Mouse (Mus musculus) splenic B cell, adult 2 months (primary cell): ENCODE results near the gene Ahsg.
A peak's percentile ranks its signal among the peaks of the same experiment; 100 is the strongest.

Source experiments
- DNase-seq: peaks from one replicate; pipeline ENCODE4 v3.0.0-alpha.2; 2011; ENCODE audit warnings: low read depth, low spot score
- H3K27me3 ChIP-seq: 2 replicates; pipeline ENCODE4 v1.6.1; 2012; ENCODE audit warnings: mild to moderate bottlenecking, low read length, moderate library complexity, mixed read lengths; ENCODE audit not compliant: control insufficient read depth, poor library complexity, insufficient read depth, severe bottlenecking
- H3K36me3 ChIP-seq: 2 replicates; pipeline ENCODE4 v1.6.1; 2012; ENCODE audit warnings: mild to moderate bottlenecking, low read length, moderate library complexity, mixed read lengths; ENCODE audit not compliant: control insufficient read depth, poor library complexity, insufficient read depth, severe bottlenecking

The Ahsg gene

GRCm38 (mm10) chr16:22901326-22901725, 10.2 kb downstream of the Ahsg start:
- no peak for DNase-seq
- H3K27me3 ChIP-seq: no peaks in the 10 kb centered on the region
- no peaks in the 10 kb centered on the region for H3K36me3 ChIP-seq

- H3K27me3 ChIP-seq: no peaks in the 10 kb centered on the region
- no peak for DNase-seq
Observed at GRCm38 (mm10) chr16:22909290-22909689, 18.2 kb downstream of the Ahsg start.

GRCm38 (mm10) chr16:22911986-22912385, 20.9 kb downstream of the Ahsg start:
- no peak for DNase-seq
- H3K36me3 ChIP-seq: no peaks in the 10 kb centered on the region

More at GRCm38 (mm10) chr16:22909290-22909689, 18.2 kb downstream of the Ahsg start:
- no peaks in the 10 kb centered on the region for H3K36me3 ChIP-seq

GRCm38 (mm10) chr16:22912886-22913285, 21.8 kb downstream of the Ahsg start:
- no peak for DNase-seq
- Histone ChIP-seq H3K27me3 (no peaks in the 10 kb centered on the region), H3K36me3 (no peaks in the 10 kb centered on the region)

More at GRCm38 (mm10) chr16:22911986-22912385, 20.9 kb downstream of the Ahsg start:
- no peaks in the 10 kb centered on the region for H3K27me3 ChIP-seq

GRCm38 (mm10) chr16:22914276-22914675, 23.2 kb downstream of the Ahsg start:
- no peak for DNase-seq
- Histone ChIP-seq H3K27me3 (no peaks in the 10 kb centered on the region), H3K36me3 (no peaks in the 10 kb centered on the region)

GRCm38 (mm10) chr16:22918034-22918433, 27.0 kb downstream of the Ahsg start, which contains the start of gene Fetub:
TSS of gene Fetub (plus strand) at chr16:22918334.
- no peaks in the 10 kb centered on the region for H3K36me3 ChIP-seq
- no peak for DNase-seq

DNA sequence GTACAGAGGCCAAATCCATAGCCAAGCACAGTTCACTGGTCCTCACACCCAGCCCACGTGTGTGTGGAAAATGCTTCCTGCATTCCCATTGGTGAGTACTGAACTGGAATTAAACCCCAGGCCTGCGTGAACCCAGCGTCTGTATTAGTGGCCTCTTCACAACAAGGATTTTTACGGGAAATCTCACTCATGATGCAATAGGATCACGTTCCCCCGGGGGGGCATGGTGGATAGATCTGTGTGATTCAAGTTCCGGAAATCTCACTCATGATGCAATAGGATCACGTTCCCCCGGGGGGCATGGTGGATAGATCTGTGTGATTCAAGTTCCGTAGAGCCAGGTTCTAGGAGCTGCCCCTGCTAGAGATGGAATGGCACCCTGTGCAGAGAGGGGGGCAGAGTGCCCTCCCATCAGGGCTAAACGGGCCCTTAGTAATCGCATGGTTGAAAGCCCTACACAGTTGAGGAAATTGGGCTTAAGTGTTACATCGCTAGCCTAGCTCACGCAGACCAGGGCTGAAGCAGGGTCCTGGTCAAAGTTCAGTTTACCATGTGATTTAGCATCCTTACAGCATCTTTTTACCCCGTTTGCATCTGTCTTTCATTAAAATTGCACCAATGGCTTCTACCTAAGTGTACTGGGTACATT, 27.7 kb downstream of the Ahsg start:
- Histone ChIP-seq H3K27me3 (no peaks in the 10 kb centered on the region), H3K36me3 (no peaks in the 10 kb centered on the region)
- DNase-seq: no peak

More at GRCm38 (mm10) chr16:22918034-22918433, 27.0 kb downstream of the Ahsg start, which contains the start of gene Fetub:
- no peaks in the 10 kb centered on the region for H3K27me3 ChIP-seq

DNA sequence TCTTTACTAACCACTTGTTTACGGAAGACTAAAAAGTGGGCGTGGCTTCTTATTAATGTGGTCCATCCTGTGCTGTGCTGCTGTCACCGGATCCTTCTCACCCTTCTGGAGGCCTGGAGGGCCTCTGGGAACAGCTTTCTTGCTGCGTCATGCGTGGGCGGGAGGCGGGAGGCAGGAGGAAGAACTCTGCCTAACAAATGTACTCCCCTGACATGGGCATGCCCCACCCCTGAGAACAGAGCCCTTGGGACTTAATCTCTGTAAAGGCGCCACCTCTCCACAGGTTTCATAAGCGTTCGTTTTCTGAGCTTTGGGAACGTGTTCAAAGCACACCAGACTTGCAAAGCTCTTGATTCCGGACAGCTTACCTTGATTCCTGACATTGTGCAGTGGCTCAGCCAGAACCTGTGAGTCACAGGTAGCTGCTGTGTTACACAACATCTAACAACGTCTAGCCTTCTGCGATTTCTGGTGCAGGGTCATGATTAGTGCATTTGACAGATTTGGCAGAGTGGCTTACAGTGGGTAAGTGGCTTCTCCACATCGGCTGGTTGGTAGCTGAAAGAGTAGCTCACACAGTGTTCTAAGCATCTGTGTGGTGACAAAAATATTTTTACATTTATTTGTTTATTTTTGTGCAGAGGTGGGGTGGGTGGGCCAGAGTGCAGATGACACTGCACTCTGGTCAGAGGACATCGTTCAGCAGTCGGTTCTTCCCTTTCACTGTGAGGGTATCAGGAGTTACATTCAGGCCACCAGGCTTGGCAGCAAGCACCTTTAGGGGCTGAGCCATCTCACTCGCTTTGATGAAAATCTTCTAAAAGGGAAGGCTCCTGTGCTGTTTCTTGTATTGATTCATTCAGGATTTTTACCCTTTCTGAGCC, 29.1 kb downstream of the Ahsg start:
- no peak for DNase-seq
- no peaks in the 10 kb centered on the region for H3K36me3 ChIP-seq
- no peaks in the 10 kb centered on the region for H3K27me3 ChIP-seq

DNA sequence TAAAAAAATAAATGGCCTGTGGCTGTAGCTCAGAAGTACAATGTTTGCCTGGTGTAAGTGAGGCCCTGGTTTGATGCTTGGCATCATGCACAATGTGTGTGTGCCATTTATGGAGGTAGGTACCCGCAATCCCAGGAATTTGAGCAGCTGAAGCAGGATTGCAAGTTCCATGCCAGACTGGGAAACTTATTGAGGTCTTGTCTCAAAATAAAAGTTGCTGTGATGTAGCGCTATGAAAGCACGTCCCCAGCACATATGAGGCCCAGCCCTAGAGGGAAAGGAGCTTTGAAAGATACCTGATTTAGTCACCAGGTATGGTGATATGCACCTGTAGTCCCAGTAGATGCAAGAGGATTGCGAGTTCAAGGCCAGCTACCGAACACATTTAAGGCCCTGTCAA, 30.7 kb downstream of the Ahsg start:
- no peaks in the 10 kb centered on the region for H3K36me3 ChIP-seq
- no peaks in the 10 kb centered on the region for H3K27me3 ChIP-seq
- DNase-seq: no peak

DNA sequence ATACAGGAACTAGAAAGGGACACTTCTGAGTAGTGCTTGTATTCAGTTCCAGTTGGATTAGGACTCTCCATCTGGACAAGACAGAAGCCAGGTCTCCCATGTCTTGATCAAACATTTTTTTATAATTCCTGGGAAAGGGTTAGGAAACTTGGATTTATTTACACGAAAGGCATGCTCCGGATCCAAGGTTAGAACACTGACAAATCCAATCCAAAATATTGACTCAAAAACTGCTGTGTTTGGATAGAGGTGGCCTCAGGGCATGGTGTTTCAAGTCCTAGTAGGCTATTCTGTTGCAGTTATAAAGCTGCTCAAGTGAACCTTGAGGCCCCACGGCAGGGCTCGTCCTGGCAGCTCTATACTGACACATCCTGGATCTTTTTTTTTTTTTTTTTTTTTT, 31.4 kb downstream of the Ahsg start:
- H3K27me3 ChIP-seq: no peaks in the 10 kb centered on the region
- no peak for DNase-seq
- H3K36me3 ChIP-seq: no peaks in the 10 kb centered on the region

- no peaks in the 10 kb centered on the region for H3K27me3 ChIP-seq
- no peaks in the 10 kb centered on the region for H3K36me3 ChIP-seq
- no peak for DNase-seq
Observed at GRCm38 (mm10) chr16:22929575-22929974, 38.5 kb downstream of the Ahsg start.

- H3K27me3 ChIP-seq: no peaks in the 10 kb centered on the region
- DNase-seq: no peak
Observed at GRCm38 (mm10) chr16:22931431-22932200, 40.5 kb downstream of the Ahsg start.

GRCm38 (mm10) chr16:22937631-22938030, 46.6 kb downstream of the Ahsg start:
- no peaks in the 10 kb centered on the region for H3K36me3 ChIP-seq
- no peaks in the 10 kb centered on the region for H3K27me3 ChIP-seq
- no peak for DNase-seq

More at GRCm38 (mm10) chr16:22931431-22932200, 40.5 kb downstream of the Ahsg start:
- no peaks in the 10 kb centered on the region for H3K36me3 ChIP-seq

DNA sequence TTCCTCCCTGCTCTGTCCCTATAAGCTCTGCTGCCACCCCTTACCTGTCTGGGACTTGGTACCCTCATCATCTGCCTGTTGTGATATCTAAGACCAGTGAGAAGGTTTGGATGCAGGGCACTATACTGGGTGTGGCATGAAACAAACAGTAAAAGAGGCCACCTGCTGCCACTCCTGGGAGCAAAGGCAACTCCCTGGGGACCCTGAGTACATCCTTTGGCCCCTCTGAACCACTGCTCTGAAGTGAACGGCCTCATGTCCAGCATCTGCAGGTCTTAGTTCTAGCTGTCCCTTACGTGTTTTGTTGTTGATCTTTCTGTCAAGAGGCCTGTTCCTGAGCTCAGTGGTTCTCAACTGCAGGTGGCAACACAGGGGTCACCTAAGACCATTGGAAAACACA, 47.5 kb downstream of the Ahsg start:
- peak; percentile 7 for DNase-seq
- H3K27me3 ChIP-seq: no peaks in the 10 kb centered on the region
- no peaks in the 10 kb centered on the region for H3K36me3 ChIP-seq
